Comparison of ENCODE assay signal across 9 mouse cellular contexts in the genomic region with DNA sequence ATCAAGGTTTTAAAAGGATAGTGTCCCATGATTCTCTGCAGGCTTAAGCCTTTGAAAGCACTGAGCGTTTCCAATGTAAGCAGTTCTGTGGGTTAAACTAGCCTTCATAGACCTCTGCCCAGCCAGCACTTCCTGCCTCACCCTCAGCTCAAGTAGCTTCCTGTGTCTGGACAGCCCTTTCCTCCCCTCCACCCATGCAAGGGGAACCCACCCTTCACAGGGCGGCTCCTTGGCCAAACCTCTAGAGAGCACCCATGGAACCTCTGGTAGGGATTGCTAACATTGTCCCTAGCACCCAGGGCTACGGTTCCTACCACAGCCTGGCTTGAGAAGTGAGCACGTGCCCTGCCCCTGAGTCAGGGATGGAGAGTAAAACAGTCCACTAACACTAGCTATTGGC. TPM values are rescaled to one million over a fixed set of nuclear protein-coding genes. Genes with fewer than 3 reads are reported as not detected.
A peak's percentile ranks its signal among the peaks of the same experiment; 100 is the strongest.
DNase-seq lines count a peak whose midpoint lies in the region; ATAC-seq and TF ChIP-seq lines count a peak whose summit lies in the region.
"Had no signal": no experiment of that assay in that cellular context is flagged by ENCODE, and none has a peak within 500 bp of the region (broad histone marks: within the 10 kb centered on the region; RNA-seq: fewer than 3 reads in every experiment).

No protein-coding gene starts in this region.

- DNase-seq in adrenal gland, adult (ENCODE audit: inconsistent age in 2 of 2, low spot score in 1 of 2) = peak; percentile 33 to 59
- DNase-seq in adrenal gland, postnatal 4 days (ENCODE audit: low spot score in 2 of 2) = no peak
- no peak for DNase-seq in ES-E14 (ENCODE audit: low read depth, low spot score)
- DNase-seq in heart, postnatal 10 days = peak; percentile 30 to 37
- DNase-seq in kidney, postnatal 36 days = peak; percentile 49 to 62
- no peak for DNase-seq in left cerebral cortex, postnatal 36 days (ENCODE audit: low spot score in 2 of 2)
- no peak for DNase-seq in thymus, postnatal 14 days

- ATAC-seq in cerebellum, adult (ENCODE audit: insufficient number of reproducible peaks, low FRiP score, low TSS enrichment) = no peak

- H3K9ac ChIP-seq in ES-E14 (ENCODE audit: insufficient read depth, low read depth, low read length, poor library complexity, severe bottlenecking) = peak overlapping the region; percentile 30; the same call in 1 of the 2 replicates

- no peaks in the 10 kb centered on the region for H3K9me3 ChIP-seq in ES-E14 (ENCODE audit: control insufficient read depth, insufficient read depth, low read depth, low read length)

- no peaks in the 10 kb centered on the region for H3K36me3 ChIP-seq in ES-E14 (ENCODE audit: control insufficient read depth, insufficient read depth, low read length, poor library complexity, severe bottlenecking)

- intact Hi-C loops in heart, postnatal 10 days (cut with DNase I) = no loop called here
- intact Hi-C loops in left cerebral cortex, postnatal 36 days (cut with DNase I) = no loop called here

- H3K4me1 ChIP-seq in ES-E14 (ENCODE audit: control insufficient read depth in 2 of 2, insufficient read depth in 2 of 2, low read length in 2 of 2, poor library complexity in 1 of 2) = peaks cover 0 to 3% of the 10 kb centered on the region in 2 experiments; a peak in 1 of 4 replicates

- in situ Hi-C loops in ES-E14 (cut with MboI; ENCODE audit: low sequenced_read_pairs in 2 of 2, unreplicated experiment in 2 of 2) = no loop called here

- no peak overlapping the region for H3K27ac ChIP-seq in ES-E14 (ENCODE audit: insufficient read depth, low read depth, low read length, poor library complexity, severe bottlenecking)

- peak overlapping the region in 1 of 2 experiments; percentile 30; a peak in 2 of 4 replicates for H3K4me3 ChIP-seq in ES-E14 (ENCODE audit: insufficient read depth in 1 of 2, low read depth in 1 of 2, low read length in 2 of 2, poor library complexity in 1 of 2, severe bottlenecking in 1 of 2)
- H3K4me3 ChIP-seq: myocyte had no signal

TF ChIP-seq in ES-E14, 5 proteins besides CTCF, POLR2A, EP300 and RAD21:
- TF ChIP-seq ZC3H11A (IDR thresholded peaks at IDR 0.05; ENCODE audit: borderline replicate concordance, low read depth, low read length) (no peak), HCFC1 (IDR thresholded peaks at IDR 0.05; ENCODE audit: borderline replicate concordance, insufficient read depth, low read length) (no peak), CHD2 (IDR thresholded peaks at IDR 0.05; ENCODE audit: low read depth, low read length) (no peak), ZNF384 (IDR thresholded peaks at IDR 0.05; ENCODE audit: low read depth, low read length) (no peak), MAFK (IDR thresholded peaks at IDR 0.05; ENCODE audit: insufficient read depth, low read depth, low read length) (no peak)

RNA-seq across cellular contexts. Expression of a gene that starts 23.9 kb away (rescaled TPM):
- 10 to 100 TPM; 31.3 to 34.4 TPM for total RNA-seq in adrenal gland, postnatal 4 days (2021)
- 8.7 and 17.8 TPM in 2 replicates for total RNA-seq in ES-E14 (2012; rRNA removed)
- total RNA-seq in heart, postnatal 10 days (2021) = 10 to 100 TPM; 15.3 to 17.4 TPM
- total RNA-seq in left cerebral cortex, postnatal 36 days (2021) = 10 to 100 TPM; 44.7 to 54.4 TPM

Comparison
In these comparisons a context has a peak if more than half of its experiments do, and no peak if none do; other contexts are left out.
1. DNase-seq: peak in adrenal gland, adult (2 of 2), heart, postnatal 10 days (2 of 2) and kidney, postnatal 36 days (2 of 2); none in adrenal gland, postnatal 4 days (0 of 2), ES-E14 (single experiment), left cerebral cortex, postnatal 36 days (0 of 2) and thymus, postnatal 14 days (single experiment).